Mouse (Mus musculus) left cerebral cortex, adult 2 months (tissue): ENCODE data around the gene Zfp385b. TPM values are rescaled to one million over a fixed set of nuclear protein-coding genes. Genes with fewer than 3 reads are reported as not detected.
A peak's percentile ranks its signal among the peaks of the same experiment; 100 is the strongest.

Source experiments
- DNase-seq, 2 experiments: peaks; one replicate each; pipeline ENCODE4 v3.0.0; 2021 to 2022; ENCODE audit warnings: low spot score in 2 of 2, mixed read lengths in 1 of 2; ENCODE audit errors: extremely low spot score in 1 of 2
- H3K27ac ChIP-seq: fragments of 200-600 bp; 2 replicates; pipeline ENCODE4 v1.8.1; 2022
- H3K4me3 ChIP-seq: fragments of 200-600 bp; 2 replicates; pipeline ENCODE4 v1.8.1; 2022
- CTCF ChIP-seq: fragments of 200-600 bp; IDR thresholded peaks from 2 replicates; pipeline ENCODE4 v1.8.1; 2022; ENCODE audit warnings: antibody characterized with exemption, mild to moderate bottlenecking, moderate library complexity
- intact Hi-C: fragments of 180-260 bp; cut with DNase I; formaldehyde crosslinking; loops from one replicate; pipeline ENCODE4 v1.15.1; 2025
- total RNA-seq, 2 experiments: library from RNA; stranded (reverse); gene quantifications; 2 replicates each; pipeline ENCODE4 v1.2.3; 2021

Zfp385b gene
- total RNA-seq, 2 experiments from 2014 or later = 47.8 to 54.1 TPM

DNA sequence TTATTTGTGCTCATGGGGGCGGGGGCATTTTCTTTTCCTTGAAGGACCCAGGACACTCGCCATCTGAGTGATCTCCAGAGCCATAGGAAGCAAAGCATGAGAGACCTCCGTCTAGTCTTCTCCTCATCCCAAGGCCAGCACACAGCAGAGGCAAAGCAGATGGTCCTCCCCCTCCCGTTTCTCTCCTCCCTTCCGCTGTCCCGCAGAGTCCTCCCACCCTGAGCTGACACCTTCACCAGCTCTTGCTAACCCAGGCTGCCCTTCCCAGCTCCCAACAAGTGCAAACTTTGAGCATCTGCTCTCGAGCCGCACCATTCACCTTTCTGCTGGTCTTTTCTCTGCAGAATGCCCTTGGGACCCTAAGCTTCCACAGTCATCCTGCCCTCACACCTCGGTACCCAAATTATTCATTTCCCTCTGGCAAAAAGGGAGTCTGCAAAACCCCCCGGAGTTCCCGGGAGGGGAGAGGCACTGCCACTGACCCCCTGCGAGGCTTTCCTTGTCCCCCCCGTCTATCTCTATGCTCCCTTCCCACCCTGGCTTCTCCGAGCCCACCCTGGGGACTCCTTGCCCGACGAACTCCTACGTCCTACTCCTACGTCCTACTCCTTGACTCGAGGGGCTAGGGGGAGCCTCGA, 3.5 kb downstream of the Zfp385b start:
- Histone ChIP-seq H3K27ac (peak overlapping the region; percentile 89), H3K4me3 (peak overlapping the region; percentile 64)
- peak; percentile 34 to 50 for DNase-seq
- no peak for TF ChIP-seq CTCF
- intact Hi-C loops = loop anchor here (1.0 kb wide), 2 partner anchors 25 to 47 kb away; no protein-coding TSS in a partner anchor

DNA sequence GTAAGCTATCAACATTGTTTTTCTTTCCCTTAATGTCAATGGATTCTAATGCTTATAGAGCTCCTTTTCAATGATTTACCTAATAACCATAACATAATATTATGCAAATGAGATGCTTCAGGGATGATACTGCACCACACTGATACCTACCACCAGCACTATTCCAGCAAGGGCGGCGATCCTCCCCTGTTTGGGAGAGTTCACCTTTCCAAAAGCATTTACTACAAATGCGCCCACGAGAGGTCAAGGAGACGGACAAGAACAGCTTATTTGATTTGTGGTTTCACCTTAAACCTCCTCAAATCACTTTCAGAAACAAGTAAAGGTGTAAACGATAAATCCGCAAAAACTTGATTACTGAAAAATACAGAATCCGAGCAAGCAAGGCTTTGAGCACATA, 4.5 kb downstream of the Zfp385b start:
- DNase-seq = no peak
- TF ChIP-seq CTCF = no peak
- peak overlapping the region; percentile 64 for H3K4me3 ChIP-seq
- intact Hi-C loops = loop anchor here (1.0 kb wide), 1 partner anchor 48 kb away; no protein-coding TSS in a partner anchor
- peak overlapping the region; percentile 89 for H3K27ac ChIP-seq

DNA sequence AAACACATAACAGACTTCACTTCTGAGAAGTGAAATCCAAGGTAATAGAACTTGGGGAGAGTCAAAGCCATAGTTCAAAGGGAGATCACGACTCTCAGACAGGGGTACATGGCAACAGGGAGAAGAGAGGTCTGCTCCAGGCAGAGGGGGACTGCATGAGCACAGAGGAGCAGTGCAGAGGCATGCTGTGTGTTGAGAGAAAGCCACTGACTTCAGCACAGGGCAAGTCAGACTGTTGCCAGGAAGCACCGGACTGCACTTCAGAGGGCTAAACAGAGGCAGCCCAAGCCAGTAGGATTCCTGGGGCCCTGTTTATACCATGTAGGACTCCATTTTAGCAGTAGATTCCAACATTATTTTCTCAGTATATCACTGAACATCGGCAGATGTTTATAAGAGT, 6.4 kb downstream of the Zfp385b start:
- Histone ChIP-seq H3K4me3 (no peak overlapping the region), H3K27ac (no peak overlapping the region)
- no peak for DNase-seq
- TF ChIP-seq CTCF = no peak
- intact Hi-C loops = no loop called here

DNA sequence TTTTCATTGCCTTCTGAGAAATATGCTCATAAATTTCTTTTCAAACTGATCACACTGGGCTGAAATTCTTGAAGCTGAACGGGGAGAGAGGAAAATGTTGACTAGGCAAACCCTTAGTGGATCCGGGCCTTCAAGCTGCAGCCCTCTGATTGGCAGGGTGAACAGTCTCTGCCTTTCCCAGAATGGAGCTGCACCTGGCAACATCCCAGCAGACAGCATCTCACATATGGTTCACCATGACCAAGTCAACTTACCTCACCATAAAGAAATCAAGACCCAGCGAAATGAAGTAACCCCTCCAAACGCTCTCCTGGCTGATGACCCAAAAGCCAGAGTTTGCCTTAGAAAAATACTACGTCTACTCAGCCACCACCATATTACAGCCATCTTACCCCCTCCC, 8.7 kb downstream of the Zfp385b start:
- no peak for TF ChIP-seq CTCF
- H3K4me3 ChIP-seq = no peak overlapping the region
- H3K27ac ChIP-seq = no peak overlapping the region
- no peak for DNase-seq
- intact Hi-C loops = no loop called here

DNA sequence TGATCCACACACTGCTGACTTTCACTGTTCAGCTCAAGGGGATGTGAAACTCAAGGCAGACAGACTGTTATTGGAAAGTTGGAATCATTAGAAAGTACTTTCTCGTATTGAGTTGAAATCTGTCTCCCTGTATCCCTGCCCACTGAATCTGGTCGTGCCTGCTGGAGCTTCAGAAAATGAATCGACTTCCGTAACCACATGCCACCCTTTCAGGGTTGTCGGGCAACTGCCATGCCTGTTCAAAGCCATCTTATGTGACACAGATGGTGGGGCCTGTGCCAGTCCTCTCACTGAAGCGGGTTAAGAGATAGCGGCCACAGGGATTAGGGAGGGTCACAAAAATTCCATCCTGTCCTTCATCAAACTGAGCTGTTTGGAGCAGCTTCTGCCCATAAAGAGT, 14.7 kb downstream of the Zfp385b start:
- no peak overlapping the region for H3K27ac ChIP-seq
- TF ChIP-seq CTCF = no peak
- intact Hi-C loops = loop anchor here (5.0 kb wide), 1 partner anchor 58 kb away; no protein-coding TSS in a partner anchor
- no peak for DNase-seq
- H3K4me3 ChIP-seq = no peak overlapping the region

DNA sequence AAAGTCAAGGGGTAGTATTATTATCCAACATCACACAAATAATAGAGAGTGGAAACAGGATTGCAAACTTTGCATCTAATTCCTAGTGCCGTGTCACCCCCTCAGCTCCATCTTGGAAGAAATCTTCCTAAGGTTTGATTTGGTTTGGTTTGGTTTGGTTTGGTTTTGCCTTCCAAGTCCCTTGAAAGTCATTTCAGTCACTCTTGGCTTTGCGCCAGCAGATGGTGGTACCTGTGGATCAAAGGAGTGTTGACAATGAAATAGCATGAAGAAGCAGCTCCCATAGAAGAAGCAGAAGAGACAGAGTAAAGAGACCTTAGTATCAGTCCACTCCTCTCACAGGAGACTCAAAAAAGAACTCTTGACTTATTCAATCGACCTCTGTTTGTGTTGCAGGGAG, 17.1 kb downstream of the Zfp385b start:
- no peak overlapping the region for H3K27ac ChIP-seq
- TF ChIP-seq CTCF = no peak

DNA sequence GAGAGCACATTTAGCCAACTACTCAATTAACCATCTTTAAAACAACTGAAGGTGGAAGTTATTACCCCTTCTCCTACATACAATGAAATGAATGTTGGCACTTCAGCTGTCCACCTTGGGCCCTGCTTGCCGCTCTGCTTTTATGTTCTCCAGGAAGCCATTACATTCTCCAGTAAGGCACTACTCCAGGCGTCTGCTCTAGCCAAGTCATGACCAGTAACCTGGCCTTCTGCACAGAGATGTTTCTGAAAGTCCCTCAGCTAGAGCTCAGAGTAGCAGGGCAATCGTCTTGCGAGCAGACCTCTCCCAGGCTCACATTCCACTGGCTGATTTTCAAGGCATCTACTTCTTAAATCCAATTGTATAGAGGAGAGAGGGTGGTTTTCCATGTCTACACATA, 18.0 kb downstream of the Zfp385b start:
- intact Hi-C loops = loop anchor here (5.0 kb wide), 1 partner anchor 61 kb away; no protein-coding TSS in a partner anchor
- DNase-seq = no peak
- TF ChIP-seq CTCF = no peak
- no peak overlapping the region for H3K27ac ChIP-seq
- H3K4me3 ChIP-seq = no peak overlapping the region

More for the DNA sequence above, 17.1 kb downstream of the Zfp385b start:
- DNase-seq = no peak
- no peak overlapping the region for H3K4me3 ChIP-seq
- intact Hi-C loops = loop anchor here (5.0 kb wide), 1 partner anchor 60 kb away; no protein-coding TSS in a partner anchor

DNA sequence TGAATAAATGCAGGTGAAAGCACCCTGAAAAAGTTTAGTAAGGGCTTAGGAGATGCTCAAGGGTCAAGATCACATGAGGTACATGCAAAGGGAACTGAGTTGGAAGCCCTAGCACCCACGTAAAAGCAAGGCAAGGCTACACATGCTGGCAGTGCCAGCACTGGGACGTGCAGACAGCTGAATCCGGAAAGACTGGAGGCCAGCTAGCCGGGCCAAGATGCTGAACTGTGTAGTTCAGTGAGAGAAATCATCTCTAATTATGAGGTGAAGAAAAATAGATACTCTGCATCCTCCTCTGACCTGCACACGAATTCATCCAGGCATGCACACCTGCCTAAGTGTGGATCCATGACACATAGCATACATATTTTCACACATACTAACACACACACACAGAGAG, 18.4 kb downstream of the Zfp385b start:
- no peak for TF ChIP-seq CTCF
- no peak overlapping the region for H3K4me3 ChIP-seq
- intact Hi-C loops = loop anchor here (5.0 kb wide), 1 partner anchor 61 kb away; no protein-coding TSS in a partner anchor
- no peak for DNase-seq
- no peak overlapping the region for H3K27ac ChIP-seq

DNA sequence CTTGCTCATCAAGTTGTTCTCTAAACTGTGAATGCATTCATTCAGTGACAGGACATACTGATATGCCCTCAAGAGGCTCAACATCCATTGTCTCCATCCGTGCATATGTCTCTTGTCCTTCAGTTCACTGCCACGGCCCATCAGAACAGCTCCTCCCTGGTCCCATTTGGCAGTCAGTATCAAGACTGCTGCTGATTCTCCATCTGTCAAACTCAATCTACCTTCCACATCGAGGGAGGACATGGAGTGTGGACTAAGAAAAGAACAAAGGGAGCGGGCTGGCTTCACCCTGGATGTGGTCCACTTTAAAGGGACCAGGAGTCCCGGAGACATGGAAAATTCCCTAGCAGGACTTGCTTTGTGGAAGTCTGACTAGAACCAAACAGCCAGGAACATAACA, 22.2 kb downstream of the Zfp385b start:
- DNase-seq = no peak
- H3K4me3 ChIP-seq = no peak overlapping the region
- intact Hi-C loops = loop anchor here (2.0 kb wide), 1 partner anchor 226 kb away; no protein-coding TSS in a partner anchor
- no peak overlapping the region for H3K27ac ChIP-seq
- TF ChIP-seq CTCF = no peak

DNA sequence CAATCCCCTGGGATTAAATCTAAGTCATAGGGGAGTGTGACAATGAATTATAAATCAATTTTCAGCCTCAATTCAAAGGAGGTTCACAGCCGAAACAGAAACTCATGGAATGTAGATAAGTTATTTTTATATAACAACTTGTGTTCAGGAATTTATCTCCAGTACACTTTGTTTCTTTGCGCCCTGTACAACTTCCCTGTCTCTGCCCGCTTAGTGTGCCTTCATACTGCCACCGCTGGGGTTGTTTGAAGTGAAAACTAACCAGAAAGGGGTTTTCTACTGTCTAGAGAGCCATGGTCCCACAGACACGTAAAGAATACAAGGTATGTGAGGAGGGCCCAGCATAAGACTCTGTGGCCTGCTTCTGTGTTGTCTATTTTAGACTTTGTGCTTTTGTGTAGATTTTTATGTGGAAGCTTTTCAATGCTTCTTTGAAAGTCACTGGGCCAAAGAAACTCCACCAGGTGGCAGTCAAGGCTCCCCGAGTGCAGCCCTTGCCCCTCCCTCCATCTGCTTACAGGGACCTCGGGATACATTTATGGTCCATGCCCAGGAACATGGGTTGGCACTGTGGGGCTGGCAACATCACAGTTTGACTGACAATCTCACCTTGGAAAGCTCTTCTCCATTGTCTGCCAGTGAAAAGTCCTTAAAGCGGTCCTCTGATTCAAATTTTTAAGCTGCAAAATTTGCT, 23.4 kb downstream of the Zfp385b start:
- peak; percentile 69 for TF ChIP-seq CTCF
- peak; percentile 36 to 52 for DNase-seq
- no peak overlapping the region for H3K4me3 ChIP-seq
- intact Hi-C loops = loop anchor here (2.0 kb wide), 1 partner anchor 227 kb away; no protein-coding TSS in a partner anchor
- H3K27ac ChIP-seq = no peak overlapping the region

DNA sequence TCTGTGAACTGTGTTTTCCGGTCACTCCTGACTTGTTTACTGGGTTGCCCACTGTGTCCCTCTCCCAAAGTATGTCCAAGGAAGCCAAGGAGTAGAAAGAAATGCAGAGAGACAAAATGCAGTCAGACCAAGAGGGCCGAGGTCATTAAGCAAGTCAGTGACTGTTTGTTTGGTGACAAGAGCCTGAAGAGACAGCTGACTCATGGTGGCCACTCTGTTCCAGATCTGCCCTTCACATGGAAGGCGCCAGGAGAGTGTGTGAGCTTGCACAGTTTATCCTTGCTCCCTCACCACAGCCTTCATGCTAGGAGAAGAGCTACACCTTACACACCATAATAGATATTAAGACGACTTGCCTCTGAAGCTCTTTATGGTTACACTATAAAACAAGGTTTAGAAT, 28.6 kb downstream of the Zfp385b start:
- no peak overlapping the region for H3K27ac ChIP-seq
- no peak for TF ChIP-seq CTCF
- intact Hi-C loops = no loop called here

DNA sequence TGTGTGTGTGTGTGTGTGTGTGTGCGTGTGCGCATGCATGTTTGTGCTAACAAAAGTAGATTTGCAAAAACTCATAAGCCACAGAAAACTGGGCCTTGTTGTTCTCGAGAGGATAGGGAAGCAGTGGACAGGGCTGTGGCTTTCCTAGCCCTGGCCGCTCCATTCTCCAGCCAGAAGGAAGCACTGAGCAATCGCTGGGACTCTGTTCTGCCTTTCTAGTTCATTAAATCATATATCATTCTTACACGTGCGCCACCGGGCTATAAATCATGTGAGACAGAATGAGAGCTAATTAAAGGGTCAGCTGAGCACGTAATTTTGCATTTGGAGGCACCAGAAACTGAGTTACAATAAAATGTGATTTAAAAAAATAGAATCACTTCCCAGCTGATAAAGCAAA, 29.1 kb downstream of the Zfp385b start:
- intact Hi-C loops = no loop called here
- no peak for DNase-seq
- no peak for TF ChIP-seq CTCF
- Histone ChIP-seq H3K27ac (no peak overlapping the region), H3K4me3 (no peak overlapping the region)

More for the DNA sequence above, 28.6 kb downstream of the Zfp385b start:
- no peak overlapping the region for H3K4me3 ChIP-seq
- DNase-seq = no peak
